Mouse (Mus musculus) kidney, adult 18-20 months (tissue): Measurements from ENCODE around the gene Kazn.

Source experiments
- DNase-seq: peaks from one replicate; pipeline ENCODE4 v3.0.0; 2021

Kazn gene

DNA sequence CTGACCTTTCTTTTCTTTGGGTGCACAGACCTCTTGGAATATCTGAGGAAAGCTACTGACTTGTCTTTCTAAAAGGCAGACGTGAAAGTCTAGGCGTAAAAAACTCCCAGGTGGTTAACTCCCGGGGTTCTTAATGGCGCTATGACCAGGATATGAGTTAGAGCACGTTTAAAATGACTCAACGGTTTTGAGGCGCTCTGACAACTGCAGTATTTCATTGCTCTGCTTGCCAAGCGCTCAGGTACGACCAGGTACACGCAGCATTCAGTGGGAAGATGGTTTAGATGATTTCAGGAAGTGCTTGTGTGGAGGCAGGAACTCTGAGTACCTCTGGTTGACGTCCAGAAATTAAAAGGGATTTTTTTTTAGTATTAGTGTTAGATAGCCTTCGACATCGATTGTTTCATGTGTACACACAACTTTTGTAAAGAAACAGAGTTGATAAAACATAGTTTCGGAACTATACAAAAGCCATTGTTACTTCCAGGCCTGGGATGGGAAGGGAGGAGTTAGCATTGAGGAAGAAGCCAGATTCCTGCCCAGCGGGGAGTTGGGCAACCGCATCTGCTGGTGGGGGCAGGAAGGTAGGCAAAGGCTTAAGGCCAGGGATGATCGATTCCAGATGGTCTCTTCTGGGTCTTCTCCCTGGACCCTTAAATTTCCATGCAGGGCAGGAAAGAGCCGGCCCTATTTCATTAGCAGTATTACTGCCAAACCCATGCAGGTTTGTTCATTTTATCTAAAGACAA, 167.8 kb downstream of the Kazn start:
- DNase-seq: peak; percentile 8

DNA sequence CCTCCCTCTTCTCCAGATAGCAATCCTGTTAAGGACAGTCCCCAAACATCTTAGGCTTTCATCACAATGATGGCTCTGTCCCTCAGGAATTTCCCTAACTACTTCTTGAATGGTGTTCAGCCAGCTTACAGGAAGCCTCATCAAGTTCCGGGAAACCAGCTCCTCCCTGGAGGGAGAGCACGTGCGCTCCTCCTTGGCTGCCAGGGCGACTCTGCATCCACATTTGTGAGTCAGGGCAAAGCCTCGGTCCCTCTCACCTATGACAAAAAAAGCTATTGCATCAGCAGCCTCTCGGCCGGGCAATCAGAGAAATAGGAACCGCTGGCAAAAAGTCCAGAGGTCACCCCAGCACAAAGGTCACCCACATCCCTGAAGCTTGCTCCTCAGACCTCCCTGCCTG, 168.4 kb downstream of the Kazn start:
- peak; percentile 71 for DNase-seq

DNA sequence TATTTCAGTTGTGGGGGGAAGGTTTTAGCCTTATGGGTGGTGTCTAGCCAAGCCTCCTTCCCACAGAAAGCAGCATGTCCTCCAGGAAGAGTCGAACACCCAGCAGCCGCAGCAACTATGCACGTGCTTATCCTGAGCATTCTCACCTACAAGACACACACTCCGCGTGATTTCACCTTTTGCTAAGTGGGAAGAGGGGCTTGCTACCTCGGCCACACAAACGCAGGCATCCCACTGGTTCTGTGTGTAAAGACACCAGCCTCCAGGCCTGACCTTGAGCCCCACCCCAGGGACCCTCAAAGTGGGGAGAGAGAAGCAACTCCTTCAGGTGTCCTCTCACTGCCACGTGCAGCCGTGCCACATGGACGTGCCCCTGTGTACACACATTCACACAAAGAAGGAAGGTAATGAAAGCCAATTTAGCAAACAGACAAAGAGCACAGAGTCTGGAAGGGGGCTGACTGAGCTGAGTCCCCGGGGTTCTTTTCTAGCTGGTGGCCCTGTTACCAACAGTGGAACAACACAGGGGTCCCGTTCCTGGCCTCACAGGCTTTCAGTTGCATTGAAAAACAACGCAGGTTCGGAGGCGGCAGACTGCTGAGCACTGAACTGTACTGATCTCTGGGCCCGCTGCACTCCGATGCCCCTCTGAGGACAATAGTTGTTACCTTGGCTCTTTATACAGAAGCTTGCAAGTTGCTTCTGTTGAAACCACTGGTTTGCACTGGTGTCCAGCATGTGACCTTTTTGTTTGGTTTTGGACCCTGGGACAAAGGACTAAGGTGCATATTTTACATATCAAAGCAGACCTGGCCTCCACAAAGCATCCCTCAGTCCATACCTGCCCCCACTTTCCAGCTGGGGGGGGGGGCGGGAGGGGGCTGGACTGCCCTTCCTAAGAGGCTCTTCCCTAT, 170.0 kb downstream of the Kazn start:
- peak; percentile 20 for DNase-seq

DNA sequence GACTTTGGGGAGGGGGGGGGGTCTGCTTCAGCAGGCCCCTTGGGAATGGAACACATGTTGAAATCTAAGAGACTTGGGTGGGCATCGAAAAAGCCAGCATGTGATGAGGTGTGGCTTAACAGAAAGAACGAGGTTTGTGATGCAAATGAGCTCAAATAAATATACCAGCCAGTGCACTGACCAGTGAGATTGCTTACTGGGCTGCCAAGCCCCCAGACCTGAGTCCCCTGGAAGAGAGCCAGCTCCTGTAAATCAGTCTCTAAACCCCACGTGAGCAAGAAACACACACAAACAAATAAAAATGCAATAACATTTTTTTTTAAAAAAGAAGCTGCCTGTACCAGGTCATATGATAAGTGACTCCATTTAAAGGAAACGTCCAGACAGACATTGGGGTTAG, 172.6 kb downstream of the Kazn start:
- DNase-seq: no peak

DNA sequence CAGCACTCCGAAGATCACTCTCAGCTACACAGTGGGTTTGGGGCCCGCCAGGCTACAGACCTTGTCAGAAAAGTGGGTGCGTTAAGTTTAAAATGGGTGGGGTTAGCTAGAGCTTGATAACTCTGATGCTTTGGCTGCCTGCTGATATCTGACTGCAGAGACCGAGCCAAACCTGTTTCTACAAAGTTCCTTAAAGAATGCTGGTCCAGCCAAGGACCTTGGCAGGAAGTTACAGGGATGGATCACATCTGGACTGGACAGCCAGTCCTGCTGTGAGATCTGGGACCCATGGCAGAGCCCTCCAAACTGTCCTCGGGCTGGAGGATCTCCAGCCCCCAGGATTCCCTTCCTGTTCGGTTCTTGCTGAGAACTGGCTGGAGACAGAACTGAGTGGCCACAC, 173.4 kb downstream of the Kazn start:
- DNase-seq: no peak

DNA sequence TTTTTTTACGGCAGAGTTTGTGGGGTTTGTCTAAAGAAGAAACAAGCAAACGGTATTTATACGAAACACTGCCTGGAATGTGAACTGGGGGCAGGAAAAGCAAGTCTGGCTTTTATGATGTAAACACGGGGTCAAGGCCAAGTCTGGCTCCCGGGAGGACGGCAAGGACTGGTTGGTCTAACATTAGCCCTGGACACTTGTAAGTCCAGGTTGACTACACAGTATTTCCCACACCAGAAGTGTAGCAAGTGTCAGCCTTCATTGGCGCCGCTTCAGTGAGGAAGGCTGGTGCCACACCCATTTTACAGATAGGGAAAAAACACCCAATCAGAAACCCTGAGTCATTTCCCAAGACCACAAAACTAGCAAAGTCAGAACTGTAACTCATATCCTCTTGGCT, 173.9 kb downstream of the Kazn start:
- DNase-seq: peak; percentile 63

DNA sequence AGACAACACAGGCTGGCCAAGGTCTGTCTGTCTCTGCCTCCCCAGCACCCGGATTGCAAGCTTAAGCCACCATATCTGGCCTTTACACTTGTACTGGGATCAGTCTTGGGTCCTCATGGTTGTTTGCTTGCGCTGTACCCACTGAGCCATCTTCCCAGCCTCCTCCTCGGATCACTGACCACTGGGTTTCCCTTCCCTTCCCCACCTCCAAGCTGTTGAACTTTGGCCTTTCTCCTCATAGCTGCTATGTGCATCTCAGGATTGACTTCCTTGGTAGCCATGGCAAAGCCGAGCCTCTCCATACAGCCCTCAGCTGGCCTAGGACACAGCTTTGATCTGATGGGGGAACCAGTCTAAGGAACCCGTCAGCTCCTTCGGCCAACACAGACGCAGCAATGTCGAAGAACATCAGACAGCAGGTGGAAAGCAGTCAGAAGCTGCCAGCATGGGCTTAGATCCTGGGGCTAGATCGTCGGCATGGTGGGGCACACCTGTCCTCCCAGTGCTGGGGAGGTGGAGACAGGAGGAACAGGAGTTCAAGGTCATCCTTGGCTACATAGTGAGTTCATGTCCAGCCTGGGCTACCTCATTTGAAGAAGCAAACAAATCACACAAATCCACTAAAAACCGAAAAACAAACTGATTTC, 174.5 kb downstream of the Kazn start:
- no peak for DNase-seq

DNA sequence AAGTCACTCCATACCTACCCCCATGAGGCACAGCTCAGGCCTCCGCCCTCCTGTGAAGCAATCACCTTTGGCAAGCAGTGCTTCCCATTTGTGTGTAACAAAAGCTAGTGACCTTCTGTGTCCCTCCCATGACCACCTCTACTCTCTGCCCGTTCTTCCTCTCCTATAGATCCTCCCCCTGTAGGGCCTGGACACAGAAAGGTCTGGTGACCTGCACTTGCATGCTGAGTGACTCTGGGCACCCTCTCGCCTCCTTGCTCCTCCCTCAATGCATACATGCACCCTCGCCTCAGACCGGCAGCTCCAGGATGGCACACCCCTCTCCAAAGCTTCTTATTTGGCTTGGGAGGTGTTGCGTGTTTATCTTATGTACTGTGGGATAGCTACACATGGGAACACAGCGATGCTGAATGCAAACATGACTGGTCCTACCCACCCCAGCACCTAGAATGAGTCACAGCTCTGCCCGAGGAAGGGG, 176.1 kb downstream of the Kazn start:
- no peak for DNase-seq

DNA sequence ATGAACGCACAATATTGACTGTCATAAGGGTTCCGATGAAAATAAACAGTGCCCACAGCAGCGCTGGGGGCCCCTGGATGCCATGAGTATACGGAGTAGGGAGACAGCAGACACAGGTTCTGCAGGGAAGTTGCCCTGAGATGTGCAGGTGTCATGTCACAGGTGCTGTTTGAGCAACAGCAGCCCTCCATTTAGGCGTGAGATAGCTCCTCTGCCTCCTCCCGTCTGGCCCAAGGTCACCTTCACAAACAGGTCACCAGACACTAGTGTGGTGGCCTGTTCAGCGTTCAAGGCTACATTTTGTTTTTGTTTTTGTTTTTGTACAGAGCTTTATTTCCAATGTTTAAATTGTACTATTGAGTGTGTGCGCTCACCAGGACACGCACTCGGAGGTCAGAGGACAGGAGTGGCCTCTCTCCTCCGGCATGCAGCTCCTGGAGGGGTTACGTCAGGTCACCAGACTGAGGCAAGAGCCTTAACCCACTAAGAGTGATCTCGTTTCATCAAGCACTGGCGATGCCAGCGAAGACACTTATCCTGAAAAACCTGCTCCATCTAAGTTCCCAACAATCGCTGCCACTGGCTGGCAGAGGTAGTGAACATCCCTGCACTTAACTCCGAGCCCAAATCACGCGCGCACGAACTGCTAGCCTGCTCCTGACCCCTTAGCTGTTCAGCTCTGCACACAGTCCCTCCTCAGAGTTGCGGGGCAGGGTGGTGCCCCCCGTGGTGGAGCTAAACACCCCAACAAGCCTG, 177.5 kb downstream of the Kazn start:
- peak; percentile 33 for DNase-seq

DNA sequence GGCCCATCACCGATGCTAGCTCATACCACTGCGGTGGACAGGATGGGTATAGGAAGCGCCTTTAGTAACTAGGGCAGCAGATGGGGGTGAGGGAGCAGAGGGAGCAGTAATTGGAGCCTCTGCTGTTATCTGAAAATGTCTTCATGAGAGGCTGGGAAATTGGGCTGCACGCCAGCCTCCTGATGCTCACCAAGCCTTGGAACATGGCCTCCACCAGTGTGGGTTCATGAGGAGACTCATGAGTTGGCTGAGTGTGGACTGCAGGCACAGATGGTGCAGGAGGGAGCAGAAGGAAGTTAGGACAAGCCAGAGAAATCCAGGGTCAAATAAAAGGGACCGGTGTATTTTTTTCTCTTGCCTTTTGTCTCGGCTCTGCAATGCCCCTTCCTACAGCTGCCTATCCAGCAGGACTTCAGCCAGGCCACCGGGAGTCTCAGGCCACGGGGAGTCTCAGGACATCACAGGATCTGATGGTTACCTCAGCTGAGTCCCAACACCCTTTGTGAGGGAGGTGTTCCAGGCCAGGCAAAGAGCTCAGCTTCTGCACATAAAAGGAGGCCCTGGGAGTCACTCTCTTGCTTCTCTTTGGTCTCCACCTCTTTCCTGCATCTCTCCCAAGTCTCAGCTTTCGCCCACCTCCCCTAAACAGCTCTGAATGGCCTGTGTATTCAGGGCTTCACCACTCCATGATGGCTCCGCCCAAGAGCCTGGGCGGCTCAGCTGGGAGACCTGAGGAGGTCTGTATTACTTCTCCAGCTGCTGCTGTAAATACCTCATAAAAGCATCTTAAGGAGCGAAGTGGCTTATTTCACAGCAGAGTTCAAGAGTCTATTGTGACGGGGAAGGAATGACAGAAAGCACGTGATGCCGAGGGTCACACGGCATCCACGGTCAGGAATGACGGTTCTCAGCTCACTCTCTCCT, 178.5 kb downstream of the Kazn start:
- no peak for DNase-seq

DNA sequence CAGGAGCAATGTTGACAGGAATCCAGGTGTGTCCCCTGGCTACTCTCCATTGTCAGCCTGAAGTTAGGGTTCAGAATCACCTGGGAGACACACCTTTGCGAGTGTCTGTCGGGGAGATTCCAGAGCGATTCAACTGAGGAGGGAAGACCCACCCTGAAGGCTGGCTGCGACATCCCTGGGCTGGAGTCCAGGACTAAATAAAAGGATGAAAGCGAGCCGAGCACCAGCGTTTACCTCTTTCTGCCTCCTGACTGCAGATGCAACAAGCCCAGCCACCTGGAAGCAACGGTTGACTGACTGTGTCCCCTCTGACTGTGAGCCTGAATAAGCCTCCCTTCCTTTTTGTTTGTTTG, 179.4 kb downstream of the Kazn start:
- DNase-seq: no peak

DNA sequence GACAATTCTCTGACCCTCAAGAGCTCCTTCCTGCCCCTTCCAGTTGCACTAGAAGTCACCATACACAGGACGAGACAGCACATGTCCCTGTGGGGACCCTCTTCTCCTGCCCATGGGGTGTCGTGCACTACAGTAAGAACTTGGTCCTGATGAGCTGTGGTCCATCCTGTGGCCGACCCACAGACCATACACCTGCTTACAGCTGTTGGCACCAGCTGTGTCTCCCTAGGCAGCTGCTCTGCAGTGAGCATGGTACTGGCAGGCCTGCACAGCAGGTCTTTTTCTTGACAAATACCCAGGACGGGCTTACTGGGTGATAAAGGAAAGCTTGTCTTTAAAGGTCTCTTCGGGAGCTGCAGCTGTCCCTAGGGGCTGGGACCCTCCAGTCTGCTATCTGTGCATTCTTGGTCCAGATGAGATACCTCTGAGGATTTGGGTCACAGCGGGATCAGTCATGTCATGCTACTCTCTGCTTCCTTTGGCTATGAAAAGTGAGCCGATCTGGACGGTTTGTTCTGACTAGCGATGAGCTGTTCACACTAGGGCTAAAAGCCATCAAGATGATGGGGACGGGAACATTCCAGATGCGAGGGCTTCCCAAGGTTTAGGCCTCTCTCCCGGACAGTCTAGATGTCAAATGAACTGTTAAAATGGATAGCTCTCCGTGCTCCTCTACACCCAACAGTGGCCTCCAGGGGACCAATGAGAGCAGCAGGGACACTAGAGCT, 179.9 kb downstream of the Kazn start:
- no peak for DNase-seq

DNA sequence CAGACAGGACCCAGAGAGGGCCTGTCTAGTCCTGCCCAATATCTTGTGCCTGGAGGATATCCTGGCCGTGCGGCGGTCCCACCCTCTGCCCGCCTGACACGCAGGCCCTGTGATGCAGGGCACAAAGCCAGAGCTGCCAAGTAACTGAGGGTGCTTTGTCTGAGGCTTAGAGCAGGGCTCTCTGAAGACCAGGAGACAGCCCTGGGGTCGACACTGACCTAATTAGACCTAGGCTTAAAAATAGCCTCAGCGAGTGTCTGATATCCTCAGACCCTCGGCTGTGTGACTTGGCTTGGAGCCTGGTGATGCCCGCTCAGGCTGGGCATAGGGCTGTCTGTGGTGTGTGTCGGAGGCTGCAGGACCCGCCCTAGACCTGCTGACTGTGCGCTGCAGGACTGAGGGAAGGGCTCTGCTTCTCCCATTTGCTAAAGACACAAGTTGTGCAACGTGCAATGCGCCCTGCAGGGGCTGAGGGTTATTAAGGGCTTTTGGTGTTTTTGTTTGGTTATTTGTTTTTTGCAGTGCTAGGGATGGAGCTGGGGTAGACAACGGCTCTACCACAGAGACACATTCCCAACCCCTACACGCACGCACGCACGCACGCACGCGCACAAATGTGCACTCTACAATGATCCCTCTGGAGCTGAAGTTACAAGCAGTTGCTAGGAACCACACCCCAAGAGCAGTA, 181.5 kb downstream of the Kazn start:
- DNase-seq: peak; percentile 25

DNA sequence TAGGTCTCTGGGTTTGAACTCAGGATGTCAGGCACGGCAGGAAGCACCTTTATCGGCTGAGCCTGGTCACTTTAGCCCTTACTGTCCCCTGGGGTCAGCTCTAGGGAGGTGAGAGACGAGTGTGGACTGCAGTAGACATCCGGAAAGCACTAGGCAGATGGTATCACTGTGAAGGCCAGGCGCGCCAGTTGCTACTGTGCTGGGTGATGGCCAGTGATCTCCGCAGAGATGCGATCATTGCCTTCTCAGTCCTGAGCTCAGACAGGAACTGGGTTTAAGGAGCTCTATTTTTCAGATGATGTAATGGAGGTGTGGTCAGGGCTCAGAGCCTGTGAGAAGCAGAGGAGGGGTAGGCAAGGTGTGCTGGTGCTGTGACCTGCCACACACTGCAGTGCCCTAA, 183.6 kb downstream of the Kazn start:
- DNase-seq: peak; percentile 4

DNA sequence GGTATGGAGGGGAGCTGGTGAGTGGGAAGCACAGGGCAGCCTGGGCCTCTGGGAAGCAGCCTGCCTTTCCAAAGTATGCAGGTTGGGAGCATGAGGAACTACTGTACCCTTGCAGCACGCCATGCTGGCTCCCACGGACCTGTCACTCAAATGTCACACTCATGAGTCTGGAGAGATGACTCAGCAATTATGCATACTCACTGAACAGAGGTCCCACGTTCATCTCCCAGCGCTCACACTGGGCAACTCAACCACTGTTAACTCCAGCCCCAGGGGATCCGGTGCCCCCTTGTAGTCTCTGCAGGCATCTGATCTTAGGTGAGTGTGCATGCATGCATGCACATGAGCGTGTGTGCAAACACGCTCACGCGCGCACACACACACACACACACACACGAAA, 184.6 kb downstream of the Kazn start:
- no peak for DNase-seq

DNA sequence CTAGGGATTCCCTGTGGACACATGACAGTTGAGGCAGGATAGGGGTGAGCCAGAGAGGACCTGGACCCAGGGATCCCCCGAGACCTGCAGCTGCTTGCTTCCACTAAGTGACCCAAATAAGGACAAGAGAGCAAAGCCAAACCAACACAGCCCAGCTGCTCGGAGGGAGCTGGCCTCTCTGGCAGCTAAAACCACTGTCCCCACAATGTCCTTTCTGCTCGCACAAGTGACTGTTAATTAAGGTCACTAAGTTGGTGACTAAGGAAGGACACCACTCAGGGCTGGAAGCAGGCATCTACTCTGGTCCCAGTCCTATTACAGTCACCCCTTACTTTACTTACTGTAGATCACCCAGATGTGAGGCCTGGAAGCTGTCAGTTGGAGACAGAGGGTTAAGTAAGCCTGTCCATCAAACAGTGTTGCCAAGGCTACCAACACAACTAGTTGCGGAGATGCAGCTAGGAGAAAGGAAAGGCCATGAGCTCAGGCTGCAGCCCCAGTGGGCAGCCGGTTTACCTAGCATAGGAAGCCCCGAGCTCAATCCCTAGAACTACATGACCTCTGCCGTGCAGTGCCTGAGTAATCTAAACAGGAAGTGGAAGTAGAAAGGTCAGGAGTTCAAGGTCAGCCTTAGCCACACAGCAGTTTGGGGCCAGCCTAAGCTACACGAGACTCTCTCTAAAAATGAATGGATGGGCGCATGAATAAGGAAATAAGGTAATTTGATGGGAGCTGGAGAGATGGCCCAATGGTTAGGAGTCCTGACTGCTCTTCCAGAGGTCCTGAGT, 185.3 kb downstream of the Kazn start:
- no peak for DNase-seq

DNA sequence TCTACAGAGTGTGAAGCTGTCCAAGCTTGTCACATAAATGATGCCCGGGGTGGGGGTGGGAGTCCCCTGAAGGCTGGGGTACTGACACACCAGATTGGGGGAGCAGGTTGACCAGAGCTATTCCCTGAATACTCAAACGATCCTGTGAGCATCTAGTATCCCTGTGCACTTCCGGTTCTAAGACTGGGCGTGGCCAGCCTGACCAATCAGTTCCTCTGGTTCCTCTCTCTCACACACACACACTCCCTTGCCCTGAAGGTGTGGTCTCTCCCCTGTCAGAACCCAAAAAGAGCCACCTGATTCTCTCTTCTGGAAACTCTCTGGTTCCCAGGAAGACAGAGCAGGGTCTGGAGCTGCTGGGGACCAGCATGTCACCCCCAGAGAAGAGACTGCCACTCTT, 185.9 kb downstream of the Kazn start:
- DNase-seq: no peak

DNA sequence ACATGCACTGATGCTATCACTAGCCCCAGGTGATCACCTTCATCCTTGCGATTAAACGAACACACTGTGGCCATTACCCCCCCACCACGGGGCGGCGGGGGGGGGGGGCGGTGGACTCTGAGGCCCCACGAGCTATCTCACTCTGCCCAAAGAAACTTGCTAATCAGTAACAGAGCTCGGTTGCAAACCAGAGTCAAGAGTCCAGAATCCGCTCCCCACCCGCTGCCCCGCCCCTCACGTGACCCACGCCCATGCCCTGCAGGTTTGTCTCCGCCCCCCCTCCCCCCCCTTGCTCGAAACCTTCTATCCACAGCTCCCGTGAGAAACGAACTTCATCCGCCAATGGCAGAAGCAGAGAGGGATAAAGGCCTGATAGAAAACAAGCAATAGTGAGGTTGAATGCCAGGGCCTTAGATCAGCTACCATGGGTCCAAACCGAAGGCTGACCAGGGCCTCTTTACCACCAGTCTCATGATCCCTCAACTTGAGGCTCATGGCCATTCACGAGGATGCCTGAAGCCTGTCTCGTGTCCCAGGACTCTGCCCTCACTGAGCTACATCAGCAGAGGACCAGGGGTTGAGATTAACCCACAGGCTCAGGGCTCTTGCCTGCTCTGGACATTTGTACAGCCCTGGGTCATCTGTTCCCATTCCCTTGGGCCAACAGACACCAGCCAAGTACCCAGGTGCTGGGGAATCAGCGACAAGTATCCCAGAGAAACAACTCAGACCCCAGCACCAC, 186.6 kb downstream of the Kazn start:
- peak; percentile 79 for DNase-seq
